Mouse (Mus musculus): Measurements from ENCODE around the gene Pdzrn4.
A peak's percentile ranks its signal among the peaks of the same experiment; 100 is the strongest.

Pdzrn4 gene

GRCm38 (mm10) chr15:92500276-92500838 lies 103.7 kb downstream of the Pdzrn4 start:
- DNase-seq (ENCODE audit: low spot score), result no peak

DNA sequence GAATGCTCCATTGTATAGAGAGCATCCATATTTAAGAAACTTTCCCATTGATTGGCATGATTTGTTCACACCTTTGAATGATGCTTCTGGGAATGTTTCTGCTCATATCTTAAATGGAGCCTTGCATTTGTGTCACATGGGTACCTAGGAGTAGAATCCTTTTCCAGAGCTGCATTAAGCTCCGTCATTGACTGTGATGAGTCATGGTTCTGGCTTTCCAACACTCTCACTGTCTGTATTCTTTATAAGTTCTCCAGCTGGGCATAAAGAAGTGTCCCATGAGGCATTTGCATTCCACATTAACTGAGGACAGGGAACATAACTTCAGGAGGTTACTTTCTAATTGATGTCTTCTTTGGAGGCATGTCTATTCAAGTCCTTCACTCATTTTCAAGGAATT lies 106.1 kb downstream of the Pdzrn4 start:
- no peak for DNase-seq (ENCODE audit: low spot score)

- no peak for DNase-seq (ENCODE audit: low spot score)
These were observed 112.7 kb downstream of the Pdzrn4 start for GRCm38 (mm10) chr15:92509372-92509771.

DNA sequence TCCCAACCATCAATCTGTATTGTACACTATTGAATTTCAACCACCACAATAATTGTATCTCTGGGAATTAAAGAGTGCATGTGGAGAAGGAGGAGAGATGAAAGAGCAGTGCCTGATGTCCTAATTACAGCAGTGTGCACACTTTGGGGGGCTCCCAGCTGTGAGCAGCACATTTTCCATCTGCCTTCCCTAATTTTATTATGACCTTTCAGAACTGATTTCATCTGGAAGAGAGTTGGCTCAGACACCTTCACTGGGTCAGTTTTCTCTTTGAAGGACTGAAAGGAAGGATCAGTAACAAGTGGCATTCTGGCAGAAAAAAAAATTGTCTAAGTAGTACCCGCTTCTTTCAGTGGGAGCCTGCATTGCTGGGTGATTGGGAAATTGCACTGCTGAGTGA lies 119.0 kb downstream of the Pdzrn4 start:
- DNase-seq (ENCODE audit: low spot score), result no peak

- no peak for DNase-seq (ENCODE audit: low spot score)
These were observed 124.1 kb downstream of the Pdzrn4 start for GRCm38 (mm10) chr15:92520677-92521225.

DNA sequence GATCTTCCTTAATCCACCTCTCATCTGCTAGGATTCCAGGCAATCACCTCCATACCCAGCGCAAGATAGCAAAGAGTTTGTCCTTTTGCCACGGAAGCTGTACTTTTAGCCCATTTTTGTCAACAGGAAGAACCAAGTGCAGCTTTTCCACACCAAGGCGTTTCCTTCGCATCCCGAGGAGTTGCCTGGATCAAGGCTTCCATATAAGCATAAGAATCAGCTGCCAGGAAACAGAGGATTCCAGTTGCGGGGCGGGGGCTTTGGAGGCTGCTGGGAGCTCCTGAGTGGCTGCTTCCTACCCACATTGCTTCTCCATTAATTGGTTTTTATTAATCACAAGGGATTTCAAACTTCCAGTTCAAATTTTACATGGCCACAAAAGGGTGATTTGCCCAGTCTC lies 125.0 kb downstream of the Pdzrn4 start:
- DNase-seq (ENCODE audit: low spot score), result no peak

DNA sequence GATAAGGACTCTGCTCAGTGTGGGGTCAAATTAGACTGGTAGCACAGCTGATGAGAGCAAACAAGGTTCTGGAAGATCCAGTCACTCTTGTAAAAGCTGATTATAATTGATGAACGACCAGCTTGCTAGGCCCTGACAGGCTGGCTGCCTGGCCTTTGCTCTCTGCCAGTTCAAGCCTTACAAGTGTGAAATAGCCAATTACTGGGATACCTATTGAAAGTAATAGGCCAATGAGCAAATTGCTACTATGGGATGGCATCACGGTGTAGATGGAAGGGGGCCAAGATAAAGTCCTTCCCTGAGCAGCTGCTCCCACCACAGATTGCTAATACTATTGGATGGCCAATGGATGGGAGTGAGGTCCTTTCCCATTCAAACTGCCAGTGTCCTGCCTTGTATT lies 128.2 kb downstream of the Pdzrn4 start:
- DNase-seq (ENCODE audit: low spot score), result no peak

GRCm38 (mm10) chr15:92525416-92525815 lies 128.7 kb downstream of the Pdzrn4 start:
- DNase-seq (ENCODE audit: low spot score), result no peak

GRCm38 (mm10) chr15:92526731-92527130 lies 130.1 kb downstream of the Pdzrn4 start:
- DNase-seq (ENCODE audit: low spot score), result no peak

- no peak for DNase-seq (ENCODE audit: low spot score)
These were observed 146.6 kb downstream of the Pdzrn4 start for GRCm38 (mm10) chr15:92543252-92543651.

DNA sequence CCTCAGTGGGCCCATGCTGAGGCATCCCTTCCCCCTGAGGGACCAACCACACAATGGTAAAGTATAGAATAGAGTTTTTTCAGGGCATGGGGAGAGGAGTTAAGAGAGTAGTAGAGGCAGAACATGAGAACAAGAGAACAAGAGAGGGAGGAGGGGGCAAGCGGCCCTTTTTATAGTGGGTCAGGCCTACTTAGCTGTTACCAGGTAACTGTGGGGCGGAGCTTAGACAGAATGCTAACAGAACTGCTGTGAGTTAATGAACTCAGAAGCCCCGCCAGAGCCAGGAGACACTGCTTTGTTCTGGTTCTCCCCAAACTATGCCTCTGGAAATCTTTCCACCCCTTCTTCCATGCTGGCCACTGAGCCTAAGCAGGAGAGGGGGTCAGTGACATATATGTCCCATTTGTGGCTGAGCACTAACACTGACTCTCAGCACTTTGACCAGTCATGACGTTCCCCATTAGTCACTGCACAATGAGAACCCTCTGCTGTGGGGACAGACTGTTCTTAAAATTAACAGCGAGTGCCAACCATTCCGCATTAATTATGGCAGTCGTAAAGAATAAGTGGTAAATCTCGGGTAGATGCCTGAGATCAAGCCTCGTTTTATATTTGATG lies 150.7 kb downstream of the Pdzrn4 start:
- DNase-seq (ENCODE audit: low spot score), result no peak

DNA sequence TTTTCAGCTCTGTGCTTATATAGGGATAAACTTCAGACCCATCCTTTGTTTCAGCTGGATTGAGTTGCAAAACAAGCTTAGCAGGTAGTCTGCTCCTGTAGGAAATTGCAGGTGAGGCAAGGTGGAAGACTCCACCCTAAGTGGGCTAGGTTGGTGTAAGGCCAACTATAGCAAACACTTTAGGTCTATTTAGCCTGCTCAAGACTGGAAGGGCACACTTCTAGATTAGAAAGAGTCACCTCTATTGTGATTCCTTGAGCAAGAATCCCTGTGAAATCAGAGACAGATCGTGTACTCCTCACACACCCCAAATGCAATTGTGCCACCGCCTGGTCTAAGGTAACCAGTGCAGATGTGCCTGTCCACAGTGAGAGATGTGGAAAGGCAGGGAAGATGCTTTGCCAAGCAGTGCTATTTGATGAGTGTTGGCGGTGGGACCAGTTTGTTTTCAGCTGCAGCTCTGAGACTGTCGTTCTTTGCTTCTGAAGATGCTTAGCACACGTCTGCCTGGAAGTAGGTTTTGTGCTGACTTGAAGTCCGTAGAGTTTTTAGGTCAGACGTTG lies 158.4 kb downstream of the Pdzrn4 start:
- no peak for DNase-seq (ENCODE audit: low spot score)

GRCm38 (mm10) chr15:92555716-92556115 lies 159.0 kb downstream of the Pdzrn4 start:
- no peak for DNase-seq (ENCODE audit: low spot score)

DNA sequence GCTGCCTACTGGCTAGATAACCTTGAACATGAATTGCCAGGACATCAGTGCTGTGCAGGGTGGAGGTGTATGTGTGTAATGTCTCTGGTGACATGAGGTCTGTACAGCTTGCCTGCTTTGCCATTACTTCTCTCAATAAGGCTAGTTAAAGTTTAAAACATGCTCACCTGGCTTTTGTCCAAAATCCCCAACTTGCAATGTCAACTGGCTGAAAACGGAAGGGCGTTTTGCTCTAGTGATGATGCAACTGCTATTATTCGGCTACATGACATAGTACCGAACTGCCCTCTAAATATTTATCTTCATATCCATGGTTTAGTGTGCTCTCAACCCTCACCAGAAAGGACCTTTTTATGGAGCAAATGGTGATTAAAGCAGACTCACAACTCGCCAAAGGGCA lies 161.9 kb downstream of the Pdzrn4 start:
- peak; percentile 7 for DNase-seq (ENCODE audit: low spot score)

- no peak for DNase-seq (ENCODE audit: low spot score)
These were observed 165.5 kb downstream of the Pdzrn4 start for GRCm38 (mm10) chr15:92562149-92562548.

- no peak for DNase-seq (ENCODE audit: low spot score)
These were observed 166.9 kb downstream of the Pdzrn4 start for GRCm38 (mm10) chr15:92563576-92563975.

GRCm38 (mm10) chr15:92570526-92571243 lies 174.0 kb downstream of the Pdzrn4 start:
- DNase-seq (ENCODE audit: low spot score), result no peak

DNA sequence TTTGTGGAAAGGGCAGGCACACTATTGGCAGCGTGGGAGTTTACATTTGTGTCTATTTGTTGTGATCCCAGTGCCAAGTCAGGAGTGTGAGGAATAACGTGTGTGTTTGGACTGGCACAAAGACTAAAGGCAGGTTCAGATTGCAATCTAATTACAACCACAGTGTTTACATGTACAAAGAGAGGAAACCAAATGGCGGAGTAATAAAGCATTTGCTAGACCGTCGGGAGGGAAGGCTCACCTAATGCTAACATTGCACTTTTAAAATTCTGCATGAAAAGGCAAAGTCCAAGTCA lies 174.5 kb downstream of the Pdzrn4 start:
- no peak for DNase-seq (ENCODE audit: low spot score)

- DNase-seq (ENCODE audit: low spot score), result no peak
These were observed 180.8 kb downstream of the Pdzrn4 start for GRCm38 (mm10) chr15:92577476-92577875.

DNA sequence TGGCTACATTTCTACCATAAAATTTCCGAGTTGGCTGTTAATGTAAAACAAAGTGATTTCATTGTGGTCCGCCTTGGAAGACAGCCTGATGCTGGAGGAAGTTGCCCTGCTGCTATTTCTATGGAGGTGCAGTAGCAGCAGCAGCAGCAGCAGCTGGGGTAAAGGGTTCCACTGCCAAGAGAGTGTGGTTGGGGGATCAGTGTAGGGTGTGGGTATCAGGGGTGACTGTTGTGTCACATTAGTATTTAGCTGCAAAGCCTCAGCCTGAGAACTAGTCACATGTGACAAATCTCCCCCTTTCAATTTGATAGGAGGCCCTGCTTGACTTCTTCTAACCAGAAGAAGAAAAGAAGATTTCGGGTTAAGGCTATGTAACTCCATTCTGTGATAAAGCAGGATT lies 183.5 kb downstream of the Pdzrn4 start:
- DNase-seq (ENCODE audit: low spot score), result no peak

- no peak for DNase-seq (ENCODE audit: low spot score)
These were observed 184.2 kb downstream of the Pdzrn4 start for GRCm38 (mm10) chr15:92580742-92581383.

- no peak for DNase-seq (ENCODE audit: low spot score)
These were observed 187.9 kb downstream of the Pdzrn4 start for GRCm38 (mm10) chr15:92584357-92585138.

All from urinary bladder, postnatal 14 days (tissue).